Mouse (Mus musculus) testis, postnatal 14 days (tissue): ENCODE results near the gene Cmtm7.

Source experiments
- DNase-seq: peaks from one replicate; pipeline ENCODE4 v3.0.0; 2021; ENCODE audit warnings: low spot score

Cmtm7 gene

DNA sequence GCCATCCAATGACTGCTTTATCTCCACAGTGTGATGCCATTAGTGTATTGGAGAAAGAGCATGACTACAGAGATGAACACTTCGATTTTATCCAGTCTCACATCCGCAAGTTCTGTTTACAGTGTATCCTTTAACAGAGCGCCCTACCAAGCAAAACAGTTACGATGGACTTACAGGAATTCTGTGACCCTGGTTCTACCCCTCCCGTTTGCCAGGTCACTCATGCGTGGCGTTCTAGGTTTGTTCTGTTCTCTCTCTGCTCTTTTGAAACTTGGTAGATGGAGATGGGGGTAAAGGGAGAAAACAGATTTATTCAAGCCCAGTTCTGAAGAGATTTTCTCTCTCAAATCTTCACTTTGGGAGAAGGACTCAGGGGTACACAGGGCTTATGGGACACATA is 68.2 kb downstream of the Cmtm7 start:
- no peak for DNase-seq

DNA sequence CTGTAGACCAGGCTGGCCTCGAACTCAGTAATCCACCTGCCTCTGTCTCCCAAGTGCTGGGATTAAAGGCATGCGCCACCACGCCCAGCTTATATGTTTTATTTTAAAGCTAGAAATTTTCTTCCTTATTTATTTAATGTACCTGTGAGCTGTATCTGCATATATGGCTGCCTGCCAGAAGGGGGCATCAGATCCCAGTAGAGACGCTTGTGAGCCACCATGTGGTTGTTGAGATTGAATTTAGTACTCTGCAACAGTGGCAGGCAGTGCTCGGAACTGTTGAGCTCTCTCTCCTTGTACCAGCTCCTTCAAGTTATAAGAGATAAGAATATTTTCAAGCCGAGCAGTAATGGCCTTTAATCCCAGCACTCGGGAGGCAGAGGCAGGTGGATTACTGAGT is 71.3 kb downstream of the Cmtm7 start:
- no peak for DNase-seq

GRCm38 (mm10) chr9:114707805-114708204 is 73.9 kb downstream of the Cmtm7 start:
- no peak for DNase-seq
